Mouse (Mus musculus) hindbrain, embryonic 11.5 days (tissue): Measurements from ENCODE around the gene Mapkapk3. TPM values are rescaled to one million over a fixed set of nuclear protein-coding genes. Genes with fewer than 3 reads are reported as not detected.

Experiments used
- ATAC-seq: fragments of 200-750 bp; cut with Nextera tagmentation; 2 replicates; pipeline ENCODE4 v1.8.0; 2017; ENCODE audit warnings: mild to moderate bottlenecking, moderate TSS enrichment, moderate library complexity; ENCODE audit not compliant: low FRiP score
- DNase-seq: peaks from one replicate; pipeline ENCODE4 v3.0.0-alpha.2; 2015; ENCODE audit warnings: low spot score
- H3K27ac ChIP-seq: fragments of 300-500 bp; sonication (generic); 2 replicates; pipeline ENCODE4 v1.5.1; 2014; ENCODE audit warnings: mild to moderate bottlenecking, low read depth, low read length
- H3K27me3 ChIP-seq: fragments of 300-500 bp; sonication (generic); 2 replicates; pipeline ENCODE4 v1.6.1; 2014; ENCODE audit warnings: mild to moderate bottlenecking, low read length, moderate library complexity, mixed read lengths; ENCODE audit not compliant: control insufficient read depth, insufficient read depth
- H3K36me3 ChIP-seq: fragments of 300-500 bp; sonication (generic); 2 replicates; pipeline ENCODE4 v1.6.1; 2014; ENCODE audit warnings: mild to moderate bottlenecking, low read length, moderate library complexity, mixed read lengths; ENCODE audit not compliant: control insufficient read depth, insufficient read depth
- H3K4me1 ChIP-seq: fragments of 300-500 bp; sonication (generic); replicated peaks from 2 replicates; pipeline ENCODE4 v1.6.1; 2014; ENCODE audit warnings: low read length, mixed read lengths; ENCODE audit not compliant: control insufficient read depth, insufficient read depth
- H3K4me2 ChIP-seq: fragments of 300-500 bp; sonication (generic); replicated peaks from 2 replicates; pipeline ENCODE4 v1.6.1; 2014; ENCODE audit warnings: mild to moderate bottlenecking, low read depth, low read length
- H3K4me3 ChIP-seq: fragments of 300-500 bp; sonication (generic); 2 replicates; pipeline ENCODE4 v1.5.1; 2014; ENCODE audit warnings: low read depth, low read length
- H3K9ac ChIP-seq: fragments of 300-500 bp; sonication (generic); 2 replicates; pipeline ENCODE4 v1.6.1; 2014; ENCODE audit warnings: low read depth, low read length
- H3K9me3 ChIP-seq: fragments of 300-500 bp; sonication (generic); 2 replicates; pipeline ENCODE4 v1.6.1; 2016; ENCODE audit warnings: low read length; ENCODE audit not compliant: control insufficient read depth
- WGBS: fragments of 180-500 bp; shearing (Covaris S2); extraction: QIAGEN DNeasy Blood & Tissue Kit; methylation state at CpG from one replicate; pipeline ENCODE4 v1.1.7; 2014; 5-methylcytosine and 5-hydroxymethylcytosine counted together
- polyA plus RNA-seq: library from polyadenylated mRNA; unstranded; fragments of >200 nt; fragmentation: Nextera tagmentation; extraction: Ambion mirVana; gene quantifications from 2 replicates; pipeline ENCODE4 v1.2.1, GENCODE M21; 2014

The Mapkapk3 gene
- polyA plus RNA-seq, 1 experiment from 2014 or later = 3.4 TPM

GRCm38 (mm10) chr9:107236151-107236550 lies 53.5 kb downstream of the Mapkapk3 start:
- no peak overlapping the region for H3K27ac ChIP-seq
- peaks cover 26% of the 10 kb centered on the region for H3K27me3 ChIP-seq
- no peak for DNase-seq
- ATAC-seq = no peak
- WGBS = 75% methylated on average over 5 of the region's 5 CpGs
- H3K4me2 ChIP-seq = no peak overlapping the region
- no peaks in the 10 kb centered on the region for H3K9me3 ChIP-seq
- no peaks in the 10 kb centered on the region for H3K36me3 ChIP-seq
- H3K9ac ChIP-seq = no peak overlapping the region
- H3K4me3 ChIP-seq = no peak overlapping the region
- no peaks in the 10 kb centered on the region for H3K4me1 ChIP-seq

DNA sequence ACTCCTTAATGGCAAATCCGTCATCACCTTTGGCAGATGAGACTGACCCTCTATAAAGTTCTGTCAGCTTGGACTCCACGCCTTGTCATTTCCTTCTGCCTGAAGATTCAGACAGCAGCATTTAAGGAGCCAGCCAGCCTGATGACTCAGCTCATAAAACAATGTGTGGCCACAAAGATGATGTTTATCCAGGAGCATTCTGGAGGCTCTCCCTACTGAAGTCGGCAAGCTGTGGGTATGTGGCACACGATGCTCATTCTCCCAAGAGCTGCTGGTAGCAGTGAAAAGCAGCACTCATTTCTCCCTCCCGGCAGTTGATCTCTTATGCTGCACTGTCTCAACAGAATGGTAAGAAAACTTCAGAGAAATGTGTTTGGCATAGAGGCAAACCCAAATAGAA lies 54.4 kb downstream of the Mapkapk3 start:
- no peaks in the 10 kb centered on the region for H3K9me3 ChIP-seq
- peaks cover 26% of the 10 kb centered on the region for H3K27me3 ChIP-seq
- no peak overlapping the region for H3K27ac ChIP-seq
- no peak overlapping the region for H3K9ac ChIP-seq
- 70% methylated on average over 5 of the region's 5 CpGs for WGBS
- DNase-seq = no peak
- no peaks in the 10 kb centered on the region for H3K4me1 ChIP-seq
- ATAC-seq = no peak
- H3K4me3 ChIP-seq = no peak overlapping the region
- H3K4me2 ChIP-seq = no peak overlapping the region
- H3K36me3 ChIP-seq = no peaks in the 10 kb centered on the region

DNA sequence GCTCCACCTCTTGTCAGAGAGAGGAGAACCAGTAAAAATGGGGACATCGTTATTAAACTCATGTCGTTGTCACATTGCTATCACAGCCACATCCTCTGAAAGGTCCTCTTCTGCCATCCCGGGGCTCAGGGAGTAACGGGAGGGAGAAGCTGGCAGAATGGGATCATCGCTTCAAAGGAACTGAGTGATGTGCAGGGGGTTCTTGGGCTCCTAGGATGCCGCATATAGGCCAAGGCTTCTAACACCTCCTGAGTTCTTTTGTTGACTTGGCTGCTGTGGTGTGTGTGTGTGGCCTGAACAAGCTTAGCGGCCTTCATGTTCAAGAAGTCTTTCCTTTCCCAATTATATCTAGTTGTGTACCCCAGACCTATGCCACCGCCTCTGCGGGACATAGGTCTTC lies 57.5 kb downstream of the Mapkapk3 start:
- no peaks in the 10 kb centered on the region for H3K9me3 ChIP-seq
- no peaks in the 10 kb centered on the region for H3K4me1 ChIP-seq
- H3K4me3 ChIP-seq = peak overlapping the region; percentile 77
- peak; percentile 8; the same call in 1 of the 2 replicates for ATAC-seq
- DNase-seq = no peak
- H3K9ac ChIP-seq = peak overlapping the region; percentile 88
- H3K27ac ChIP-seq = no peak overlapping the region
- peaks cover 29% of the 10 kb centered on the region for H3K27me3 ChIP-seq
- peak overlapping the region; percentile 98 for H3K4me2 ChIP-seq
- WGBS = 25% methylated on average over 9 of the region's 9 CpGs
- no peaks in the 10 kb centered on the region for H3K36me3 ChIP-seq

- ATAC-seq (peak; percentile 89), DNase-seq (peak; percentile 86)
- H3K9ac ChIP-seq = peak within 1 kb of the TSS; percentile 88
- no peaks in the 10 kb centered on the region for H3K36me3 ChIP-seq
- H3K4me2 ChIP-seq = peak within 1 kb of the TSS; percentile 98
- peak within 1 kb of the TSS; percentile 81 for H3K27ac ChIP-seq
- H3K27me3 ChIP-seq = peaks cover 29% of the 10 kb centered on the region
- 0% methylated on average over 64 of the region's 87 CpGs for WGBS
- H3K4me1 ChIP-seq = no peaks in the 10 kb centered on the region
- peak within 1 kb of the TSS; percentile 77 for H3K4me3 ChIP-seq
- H3K9me3 ChIP-seq = no peaks in the 10 kb centered on the region
Measured at GRCm38 (mm10) chr9:107231539-107232139, 58.0 kb downstream of the Mapkapk3 start, which contains the start of gene Dock3. TSS of gene Dock3 (minus strand) at chr9:107231909.

DNA sequence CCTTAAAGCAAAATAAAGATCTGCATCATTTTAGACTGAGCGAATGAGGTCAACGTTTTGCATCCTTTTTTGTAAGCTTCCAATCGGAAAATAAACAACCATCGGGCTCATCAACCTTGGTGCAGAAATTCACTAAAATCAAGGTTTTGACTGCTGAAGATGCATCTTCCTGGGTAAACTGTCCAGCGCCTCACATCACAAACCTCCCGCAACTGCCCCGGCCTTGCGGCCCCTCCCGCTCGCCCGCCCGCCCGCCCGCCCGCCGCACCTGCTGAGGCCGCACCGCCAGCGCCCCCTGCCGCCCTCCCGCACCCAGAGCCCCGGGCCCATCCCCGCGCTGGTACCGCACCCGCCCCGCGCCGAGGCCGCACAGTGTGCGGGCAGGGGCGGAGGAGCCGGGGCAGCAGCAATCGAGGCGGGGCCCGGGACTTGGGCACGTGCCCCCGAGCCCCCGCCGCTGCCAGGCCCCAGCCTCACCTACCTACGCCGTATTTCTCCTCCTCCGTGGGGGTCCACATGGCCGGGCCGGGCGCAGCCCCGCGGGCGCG lies 58.6 kb downstream of the Mapkapk3 start:
- peak overlapping the region; percentile 88 for H3K9ac ChIP-seq
- peak overlapping the region; percentile 77 for H3K4me3 ChIP-seq
- peak overlapping the region; percentile 81 for H3K27ac ChIP-seq
- H3K4me1 ChIP-seq = no peaks in the 10 kb centered on the region
- peak overlapping the region; percentile 98 for H3K4me2 ChIP-seq
- no peaks in the 10 kb centered on the region for H3K9me3 ChIP-seq
- no peaks in the 10 kb centered on the region for H3K36me3 ChIP-seq
- DNase-seq (peak; percentile 77), ATAC-seq (peak; percentile 87)
- peaks cover 29% of the 10 kb centered on the region for H3K27me3 ChIP-seq
- 3% methylated on average over 26 of the region's 50 CpGs for WGBS

DNA sequence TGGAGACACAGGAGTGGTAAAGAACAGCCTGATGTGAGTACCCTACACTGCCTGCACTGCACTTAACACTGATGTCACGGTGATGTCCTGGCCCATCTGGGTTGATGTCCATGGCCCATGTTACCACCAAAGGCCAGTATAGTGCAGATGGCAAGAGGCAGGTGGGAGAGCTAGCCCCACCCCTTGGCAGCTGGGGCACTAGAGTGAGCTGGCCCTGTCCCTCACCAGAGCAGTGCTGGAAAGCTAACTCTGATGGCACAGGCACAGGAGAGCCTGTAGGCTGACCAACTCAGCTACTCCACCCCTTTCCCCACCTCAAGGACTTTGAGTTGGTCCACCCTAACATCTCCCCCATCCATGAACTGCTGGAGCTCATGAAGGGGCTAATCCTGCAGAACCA lies 65.1 kb downstream of the Mapkapk3 start:
- 75% methylated on average over 1 of the region's 1 CpGs for WGBS

More for the DNA sequence above, 65.1 kb downstream of the Mapkapk3 start:
- no peak for ATAC-seq
- DNase-seq = no peak
- Histone ChIP-seq H3K9me3 (no peaks in the 10 kb centered on the region), H3K4me2 (no peak overlapping the region), H3K4me3 (no peak overlapping the region), H3K9ac (no peak overlapping the region), H3K4me1 (no peaks in the 10 kb centered on the region), H3K27me3 (no peaks in the 10 kb centered on the region), H3K27ac (no peak overlapping the region), H3K36me3 (no peaks in the 10 kb centered on the region)

Other genes with a start within 250 kb of the Mapkapk3 start
- gene Dock3, start 58.0 kb downstream of the Mapkapk3 start, polyA plus RNA-seq = 4.9 and 7.7 TPM in 2 replicates
- gene Cish, start 6.1 kb upstream of the Mapkapk3 start, polyA plus RNA-seq = 2.8 and 6.5 TPM in 2 replicates
- gene Hemk1, start 48.5 kb upstream of the Mapkapk3 start, polyA plus RNA-seq = 9.7 and 10.8 TPM in 2 replicates
- 1.6 and 1.9 TPM in 2 replicates for gene 6430571L13Rik, start 50.7 kb upstream of the Mapkapk3 start, polyA plus RNA-seq
- gene Cacna2d2, start 109.7 kb upstream of the Mapkapk3 start, polyA plus RNA-seq = 2.0 and 4.2 TPM in 2 replicates
- gene Tmem115, start 244.1 kb upstream of the Mapkapk3 start, polyA plus RNA-seq = 38.8 and 46.5 TPM in 2 replicates